Mouse (Mus musculus): ENCODE measurements at regions not wholly inside any gene's neighbourhood (a gene's known extent, or its start where the extent isn't known, plus 50 kb on each side); places are given as distances from the start of the nearest gene placed in this dataset.

GRCm38 (mm10) chr9:47327575-47327974 is 202.4 kb upstream of the Cadm1 start:
- Histone ChIP-seq H3K27ac (no peak overlapping the region), H3K9ac (no peak overlapping the region), H3K36me3 (no peaks in the 10 kb centered on the region), H3K4me3 (replicated peaks) (no peak overlapping the region), H3K27me3 (replicated peaks) (no peaks in the 10 kb centered on the region), H3K4me2 (replicated peaks) (no peak overlapping the region), H3K4me1 (replicated peaks) (no peaks in the 10 kb centered on the region), H3K9me3 (no peaks in the 10 kb centered on the region)
- 98% methylated on average over 2 of the region's 2 CpGs for WGBS
- ATAC-seq = no peak

GRCm38 (mm10) chr9:47332929-47333328 is 197.0 kb upstream of the Cadm1 start:
- 65% methylated on average over 4 of the region's 4 CpGs for WGBS
- ATAC-seq = no peak
- H3K4me2 ChIP-seq (replicated peaks) = no peak overlapping the region
- H3K36me3 ChIP-seq = no peaks in the 10 kb centered on the region
- H3K27me3 ChIP-seq (replicated peaks) = no peaks in the 10 kb centered on the region; the same call in 1 of the 2 replicates
- no peaks in the 10 kb centered on the region for H3K9me3 ChIP-seq
- H3K4me1 ChIP-seq (replicated peaks) = no peaks in the 10 kb centered on the region
- H3K9ac ChIP-seq = no peak overlapping the region
- H3K4me3 ChIP-seq (replicated peaks) = no peak overlapping the region
- no peak overlapping the region for H3K27ac ChIP-seq

GRCm38 (mm10) chr9:47338221-47338620 is 191.8 kb upstream of the Cadm1 start:
- Histone ChIP-seq H3K36me3 (no peaks in the 10 kb centered on the region), H3K27me3 (replicated peaks) (no peaks in the 10 kb centered on the region; the same call in 1 of the 2 replicates), H3K4me2 (replicated peaks) (no peak overlapping the region), H3K27ac (no peak overlapping the region), H3K9me3 (no peaks in the 10 kb centered on the region), H3K4me1 (replicated peaks) (no peaks in the 10 kb centered on the region), H3K9ac (no peak overlapping the region), H3K4me3 (replicated peaks) (no peak overlapping the region)
- 61% methylated on average over 4 of the region's 4 CpGs for WGBS
- ATAC-seq = no peak

GRCm38 (mm10) chr9:47346527-47347111 is 183.4 kb upstream of the Cadm1 start:
- no peaks in the 10 kb centered on the region for H3K36me3 ChIP-seq
- H3K27me3 ChIP-seq (replicated peaks) = no peaks in the 10 kb centered on the region
- no peaks in the 10 kb centered on the region for H3K4me1 ChIP-seq (replicated peaks)
- no peak for ATAC-seq
- WGBS = 89% methylated on average over 2 of the region's 2 CpGs
- H3K27ac ChIP-seq = no peak overlapping the region
- no peak overlapping the region for H3K4me3 ChIP-seq (replicated peaks)
- no peak overlapping the region for H3K9ac ChIP-seq
- no peak overlapping the region for H3K4me2 ChIP-seq (replicated peaks)
- no peaks in the 10 kb centered on the region for H3K9me3 ChIP-seq

- H3K4me1 ChIP-seq (replicated peaks) = no peaks in the 10 kb centered on the region
- H3K27me3 ChIP-seq (replicated peaks) = no peaks in the 10 kb centered on the region
- no peak overlapping the region for H3K4me3 ChIP-seq (replicated peaks)
- no peak for ATAC-seq
- H3K27ac ChIP-seq = no peak overlapping the region
- 83% methylated on average over 5 of the region's 5 CpGs for WGBS
- H3K4me2 ChIP-seq (replicated peaks) = no peak overlapping the region
- no peaks in the 10 kb centered on the region for H3K9me3 ChIP-seq
- no peaks in the 10 kb centered on the region for H3K36me3 ChIP-seq
- H3K9ac ChIP-seq = no peak overlapping the region
Observed at GRCm38 (mm10) chr9:47350301-47350700, 179.7 kb upstream of the Cadm1 start.

GRCm38 (mm10) chr9:47351036-47351435 is 178.9 kb upstream of the Cadm1 start:
- Histone ChIP-seq H3K4me2 (replicated peaks) (no peak overlapping the region), H3K4me3 (replicated peaks) (no peak overlapping the region), H3K4me1 (replicated peaks) (no peaks in the 10 kb centered on the region), H3K36me3 (no peaks in the 10 kb centered on the region), H3K9me3 (no peaks in the 10 kb centered on the region), H3K27me3 (replicated peaks) (no peaks in the 10 kb centered on the region), H3K9ac (no peak overlapping the region), H3K27ac (no peak overlapping the region)
- WGBS = 87% methylated on average over 6 of the region's 6 CpGs
- ATAC-seq = no peak

GRCm38 (mm10) chr9:47353017-47353416 is 177.0 kb upstream of the Cadm1 start:
- H3K36me3 ChIP-seq = no peaks in the 10 kb centered on the region
- no peak overlapping the region for H3K4me2 ChIP-seq (replicated peaks)
- no peak overlapping the region for H3K9ac ChIP-seq
- 0 out of 2 replicates have a peak, but pooled peaks cover 4% of the 10 kb centered on the region for H3K4me1 ChIP-seq (replicated peaks)
- no peak for ATAC-seq
- H3K27ac ChIP-seq = no peak overlapping the region
- H3K4me3 ChIP-seq (replicated peaks) = no peak overlapping the region
- 14% methylated on average over 2 of the region's 2 CpGs for WGBS
- H3K27me3 ChIP-seq (replicated peaks) = no peaks in the 10 kb centered on the region
- H3K9me3 ChIP-seq = no peaks in the 10 kb centered on the region

- 81% methylated on average over 5 of the region's 5 CpGs for WGBS
- no peak overlapping the region for H3K4me3 ChIP-seq (replicated peaks)
- no peak overlapping the region for H3K4me2 ChIP-seq (replicated peaks)
- no peaks in the 10 kb centered on the region for H3K27me3 ChIP-seq (replicated peaks)
- no peaks in the 10 kb centered on the region for H3K9me3 ChIP-seq
- no peak overlapping the region for H3K9ac ChIP-seq
- no peak overlapping the region for H3K27ac ChIP-seq
- H3K36me3 ChIP-seq = no peaks in the 10 kb centered on the region
- ATAC-seq = no peak
- H3K4me1 ChIP-seq (replicated peaks) = 0 out of 2 replicates have a peak, but pooled peaks cover 6% of the 10 kb centered on the region
Observed at GRCm38 (mm10) chr9:47353972-47354371, 176.0 kb upstream of the Cadm1 start.

- Histone ChIP-seq H3K4me2 (replicated peaks) (no peak overlapping the region), H3K9me3 (no peaks in the 10 kb centered on the region), H3K4me3 (replicated peaks) (no peak overlapping the region), H3K36me3 (no peaks in the 10 kb centered on the region), H3K27ac (no peak overlapping the region), H3K27me3 (replicated peaks) (no peaks in the 10 kb centered on the region), H3K9ac (no peak overlapping the region), H3K4me1 (replicated peaks) (0 out of 2 replicates have a peak, but pooled peaks cover 6% of the 10 kb centered on the region)
- WGBS = 94% methylated on average over 2 of the region's 2 CpGs
- ATAC-seq = no peak
Observed at GRCm38 (mm10) chr9:47354423-47354822, 175.6 kb upstream of the Cadm1 start.

GRCm38 (mm10) chr9:47354866-47355265 is 175.1 kb upstream of the Cadm1 start:
- no peak for ATAC-seq
- Histone ChIP-seq H3K9me3 (no peaks in the 10 kb centered on the region), H3K27ac (no peak overlapping the region), H3K36me3 (no peaks in the 10 kb centered on the region), H3K9ac (no peak overlapping the region), H3K4me3 (replicated peaks) (no peak overlapping the region), H3K4me2 (replicated peaks) (no peak overlapping the region), H3K27me3 (replicated peaks) (no peaks in the 10 kb centered on the region), H3K4me1 (replicated peaks) (0 out of 2 replicates have a peak, but pooled peaks cover 6% of the 10 kb centered on the region)
- WGBS = 85% methylated on average over 9 of the region's 9 CpGs

GRCm38 (mm10) chr9:47357756-47358399 is 172.1 kb upstream of the Cadm1 start:
- no peaks in the 10 kb centered on the region for H3K27me3 ChIP-seq (replicated peaks)
- 0 out of 2 replicates have a peak, but pooled peaks cover 6% of the 10 kb centered on the region for H3K4me1 ChIP-seq (replicated peaks)
- 65% methylated on average over 17 of the region's 17 CpGs for WGBS
- H3K4me3 ChIP-seq (replicated peaks) = no peak overlapping the region
- no peaks in the 10 kb centered on the region for H3K9me3 ChIP-seq
- H3K4me2 ChIP-seq (replicated peaks) = no peak overlapping the region
- no peak overlapping the region for H3K27ac ChIP-seq
- no peaks in the 10 kb centered on the region for H3K36me3 ChIP-seq
- 0 out of 2 replicates have a peak, but pooled peaks have one; percentile 31 for ATAC-seq
- H3K9ac ChIP-seq = no peak overlapping the region

GRCm38 (mm10) chr9:47358400-47358767 is 171.6 kb upstream of the Cadm1 start:
- Histone ChIP-seq H3K27me3 (replicated peaks) (no peaks in the 10 kb centered on the region), H3K9ac (no peak overlapping the region), H3K36me3 (no peaks in the 10 kb centered on the region), H3K4me1 (replicated peaks) (0 out of 2 replicates have a peak, but pooled peaks cover 6% of the 10 kb centered on the region), H3K4me2 (replicated peaks) (no peak overlapping the region), H3K9me3 (no peaks in the 10 kb centered on the region), H3K4me3 (replicated peaks) (no peak overlapping the region), H3K27ac (no peak overlapping the region)
- no peak for ATAC-seq
- WGBS = 73% methylated on average over 4 of the region's 4 CpGs

GRCm38 (mm10) chr9:47363086-47363485 is 166.9 kb upstream of the Cadm1 start:
- no peak overlapping the region for H3K27ac ChIP-seq
- 0 out of 2 replicates have a peak, but pooled peaks cover 2% of the 10 kb centered on the region for H3K4me1 ChIP-seq (replicated peaks)
- ATAC-seq = no peak
- H3K36me3 ChIP-seq = no peaks in the 10 kb centered on the region
- no peak overlapping the region for H3K9ac ChIP-seq
- WGBS = 35% methylated on average over 11 of the region's 11 CpGs
- H3K27me3 ChIP-seq (replicated peaks) = peaks cover 4% of the 10 kb centered on the region; the same call in 1 of the 2 replicates
- no peaks in the 10 kb centered on the region for H3K9me3 ChIP-seq
- H3K4me3 ChIP-seq (replicated peaks) = no peak overlapping the region
- no peak overlapping the region for H3K4me2 ChIP-seq (replicated peaks)

Data from intestine, embryonic 15.5 days (tissue).